Mouse (Mus musculus) testis, adult 2 months (tissue): ENCODE measurements around the gene Adam15.

Source experiments
- CTCF ChIP-seq: fragments of 200-500 bp; IDR thresholded peaks from 2 replicates; pipeline ENCODE4 v1.5.1; 2012; ENCODE audit warnings: low read depth, mild to moderate bottlenecking, inconsistent platforms, low read length, moderate library complexity; ENCODE audit not compliant: control insufficient read depth, insufficient read depth, insufficient replicate concordance
- POLR2A ChIP-seq: fragments of 200-500 bp; IDR thresholded peaks from 2 replicates; pipeline ENCODE4 v1.6.1; 2012; ENCODE audit warnings: low read depth, mild to moderate bottlenecking, inconsistent platforms, low read length, moderate library complexity; ENCODE audit not compliant: control insufficient read depth

DNA sequence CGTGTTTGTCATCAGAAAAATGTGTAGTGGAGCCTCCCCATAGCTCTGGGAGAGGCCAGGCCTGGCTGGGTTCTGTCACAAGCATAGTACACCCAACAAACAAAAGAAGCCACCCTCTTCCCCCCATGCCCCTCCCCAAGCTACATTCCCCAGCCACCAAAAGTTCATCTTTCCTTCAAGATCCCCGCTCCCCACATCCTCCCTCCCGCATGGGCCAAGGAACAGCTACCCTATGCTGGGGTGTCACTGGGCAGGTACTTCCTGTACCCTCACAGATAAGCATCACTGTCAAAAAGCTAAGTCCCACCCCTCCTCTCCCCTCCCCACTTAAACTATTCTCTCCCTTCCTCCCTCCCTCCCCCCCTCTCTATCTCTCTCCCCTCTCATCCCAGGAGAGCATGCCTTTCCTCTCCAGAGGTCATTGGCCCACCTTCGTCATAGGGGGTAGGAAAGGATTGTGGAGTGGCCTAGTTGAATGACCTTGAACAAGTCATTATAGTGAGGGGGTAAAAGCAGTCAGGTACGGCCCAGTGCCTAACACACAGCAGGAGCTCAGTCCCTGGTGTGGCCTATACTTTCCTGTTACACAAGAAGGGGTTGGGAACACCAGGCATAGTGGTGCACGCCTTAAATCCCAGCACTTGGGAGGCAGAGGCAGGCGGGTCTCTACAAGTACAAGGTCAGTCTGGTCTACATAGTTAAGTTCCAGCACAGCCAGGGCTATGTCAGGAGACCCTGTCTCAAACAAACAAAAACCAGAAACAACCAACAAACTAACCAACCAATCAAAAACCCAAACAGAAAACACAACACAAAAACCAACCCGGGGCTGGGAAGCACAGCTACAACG, 32.5 kb upstream of the Adam15 start:
- TF ChIP-seq POLR2A: no peak
- TF ChIP-seq CTCF: no peak
